Mouse (Mus musculus) Muller cell, postnatal 12 days (primary cell): Measurements from ENCODE around the gene Slc24a3.

ENCODE experiments used
- DNase-seq: peaks from one replicate; pipeline ENCODE4 v3.0.0-alpha.2; 2015; ENCODE audit errors: inconsistent ontology term

Gene Slc24a3

GRCm38 (mm10) chr2:145631123-145631798, 463.7 kb downstream of the Slc24a3 start:
- no peak for DNase-seq

GRCm38 (mm10) chr2:145631799-145632174, 464.2 kb downstream of the Slc24a3 start:
- DNase-seq = no peak

- no peak for DNase-seq
These were observed 466.3 kb downstream of the Slc24a3 start for GRCm38 (mm10) chr2:145633811-145634210.

GRCm38 (mm10) chr2:145640255-145640984, 472.9 kb downstream of the Slc24a3 start:
- no peak for DNase-seq

- no peak for DNase-seq
These were observed 487.9 kb downstream of the Slc24a3 start for GRCm38 (mm10) chr2:145655373-145655960.

GRCm38 (mm10) chr2:145656121-145656520, 488.6 kb downstream of the Slc24a3 start:
- DNase-seq = peak; percentile 9

- peak; percentile 92 for DNase-seq
These were observed 489.2 kb downstream of the Slc24a3 start for GRCm38 (mm10) chr2:145656716-145657115.

GRCm38 (mm10) chr2:145661242-145661641, 493.7 kb downstream of the Slc24a3 start:
- DNase-seq = no peak

GRCm38 (mm10) chr2:145663899-145664298, 496.3 kb downstream of the Slc24a3 start:
- DNase-seq = no peak

GRCm38 (mm10) chr2:145664311-145664710, 496.8 kb downstream of the Slc24a3 start:
- DNase-seq = no peak

- no peak for DNase-seq
These were observed 500.6 kb downstream of the Slc24a3 start for GRCm38 (mm10) chr2:145668135-145668534.

GRCm38 (mm10) chr2:145670131-145670530, 502.6 kb downstream of the Slc24a3 start:
- DNase-seq = peak; percentile 22

GRCm38 (mm10) chr2:145674496-145675141, 507.1 kb downstream of the Slc24a3 start:
- DNase-seq = peak; percentile 36

GRCm38 (mm10) chr2:145675142-145675755, 507.7 kb downstream of the Slc24a3 start, which contains the start of gene Rin2:
Rin2 (plus strand) TSS chr2:145675215.
- DNase-seq = peak; percentile 90

GRCm38 (mm10) chr2:145675756-145676543, 508.4 kb downstream of the Slc24a3 start:
- no peak for DNase-seq

- peak; percentile 42 for DNase-seq
These were observed 509.0 kb downstream of the Slc24a3 start for GRCm38 (mm10) chr2:145676544-145676925.

- DNase-seq = no peak
These were observed 509.4 kb downstream of the Slc24a3 start for GRCm38 (mm10) chr2:145676936-145677335.

- DNase-seq = no peak
These were observed 512.6 kb downstream of the Slc24a3 start for GRCm38 (mm10) chr2:145680141-145680540.

- DNase-seq = no peak
These were observed 513.2 kb downstream of the Slc24a3 start for GRCm38 (mm10) chr2:145680762-145681161.

GRCm38 (mm10) chr2:145681626-145682025, 514.1 kb downstream of the Slc24a3 start:
- peak; percentile 74 for DNase-seq

GRCm38 (mm10) chr2:145682924-145683323, 515.4 kb downstream of the Slc24a3 start:
- DNase-seq = no peak
